Mouse (Mus musculus): ENCODE data around the gene Tubb4b.

- no peak for TF ChIP-seq POLR2A (IDR thresholded peaks at IDR 0.05; ENCODE audit: borderline replicate concordance, extremely low read depth, insufficient read depth, insufficient read length, poor library complexity, severe bottlenecking)
- no peak for TF ChIP-seq CTCF (IDR thresholded peaks at IDR 0.05; ENCODE audit: borderline replicate concordance, extremely low read depth, insufficient read depth, insufficient read length)
These were observed 46.8 kb downstream of the Tubb4b start for GRCm38 (mm10) chr2:25177685-25178084.
